Mouse (Mus musculus): ENCODE measurements at regions not wholly inside any gene's neighbourhood (a gene's known extent, or its start where the extent isn't known, plus 50 kb on each side); places are given as distances from the start of the nearest gene placed in this dataset.

- Histone ChIP-seq H3K27me3 (ENCODE audit: insufficient read depth, low read length) (no peaks in the 10 kb centered on the region), H3K27ac (peak overlapping the region; percentile 45; the same call in 1 of the 2 replicates), H3K36me3 (ENCODE audit: insufficient read depth, low read length) (no peaks in the 10 kb centered on the region), H3K4me2 (ENCODE audit: low read depth, low read length) (no peak overlapping the region), H3K4me3 (ENCODE audit: low read length) (no peak overlapping the region), H3K9ac (replicated peaks; ENCODE audit: low read length) (no peak overlapping the region), H3K4me1 (ENCODE audit: insufficient read depth, low read length) (0 out of 2 replicates have a peak, but pooled peaks cover 3% of the 10 kb centered on the region), H3K9me3 (ENCODE audit: low read length) (no peaks in the 10 kb centered on the region)
- DNase-seq (ENCODE audit: low spot score) = peak; percentile 64
- WGBS = 43% methylated on average over 12 of the region's 12 CpGs
- peak; percentile 76 for ATAC-seq
- no peak for TF ChIP-seq CTCF (IDR thresholded peaks at IDR 0.05; ENCODE audit: low read depth)
Observed at GRCm38 (mm10) chr14:100618793-100619655, 334.5 kb upstream of the Klf12 start.

- Histone ChIP-seq H3K27ac (no peak overlapping the region), H3K4me2 (ENCODE audit: low read depth, low read length) (no peak overlapping the region), H3K27me3 (ENCODE audit: insufficient read depth, low read length) (no peaks in the 10 kb centered on the region), H3K9ac (replicated peaks; ENCODE audit: low read length) (no peak overlapping the region), H3K36me3 (ENCODE audit: insufficient read depth, low read length) (no peaks in the 10 kb centered on the region), H3K9me3 (ENCODE audit: low read length) (no peaks in the 10 kb centered on the region), H3K4me3 (ENCODE audit: low read length) (no peak overlapping the region), H3K4me1 (ENCODE audit: insufficient read depth, low read length) (no peaks in the 10 kb centered on the region)
- no peak for ATAC-seq
- no peak for TF ChIP-seq CTCF (IDR thresholded peaks at IDR 0.05; ENCODE audit: low read depth)
- 85% methylated on average over 1 of the region's 1 CpGs for WGBS
- peak; percentile 66 for DNase-seq (ENCODE audit: low spot score)
Observed at GRCm38 (mm10) chr14:100610017-100610760, 325.7 kb upstream of the Klf12 start.

- no peaks in the 10 kb centered on the region for H3K9me3 ChIP-seq (ENCODE audit: low read length)
- no peaks in the 10 kb centered on the region for H3K27me3 ChIP-seq (ENCODE audit: insufficient read depth, low read length)
- H3K4me2 ChIP-seq (ENCODE audit: low read depth, low read length) = no peak overlapping the region
- DNase-seq (ENCODE audit: low spot score) = peak; percentile 78
- H3K4me1 ChIP-seq (ENCODE audit: insufficient read depth, low read length) = no peaks in the 10 kb centered on the region
- ATAC-seq = peak; percentile 35; the same call in 1 of the 2 replicates
- no peak overlapping the region for H3K4me3 ChIP-seq (ENCODE audit: low read length)
- H3K9ac ChIP-seq (replicated peaks; ENCODE audit: low read length) = no peak overlapping the region
- no peak for TF ChIP-seq CTCF (IDR thresholded peaks at IDR 0.05; ENCODE audit: low read depth)
- H3K27ac ChIP-seq = no peak overlapping the region
- 59% methylated on average over 4 of the region's 4 CpGs for WGBS
- H3K36me3 ChIP-seq (ENCODE audit: insufficient read depth, low read length) = no peaks in the 10 kb centered on the region
Observed at GRCm38 (mm10) chr14:100607109-100607508, 322.6 kb upstream of the Klf12 start.

- DNase-seq (ENCODE audit: low spot score) (peak; percentile 9), ATAC-seq (peak; percentile 70; the same call in 1 of the 2 replicates)
- no peak for TF ChIP-seq CTCF (IDR thresholded peaks at IDR 0.05; ENCODE audit: low read depth)
- H3K4me3 ChIP-seq (ENCODE audit: low read length) = no peak overlapping the region
- H3K4me2 ChIP-seq (ENCODE audit: low read depth, low read length) = no peak overlapping the region
- no peaks in the 10 kb centered on the region for H3K4me1 ChIP-seq (ENCODE audit: insufficient read depth, low read length)
- H3K27me3 ChIP-seq (ENCODE audit: insufficient read depth, low read length) = no peaks in the 10 kb centered on the region
- no peaks in the 10 kb centered on the region for H3K36me3 ChIP-seq (ENCODE audit: insufficient read depth, low read length)
- 42% methylated on average over 7 of the region's 7 CpGs for WGBS
- H3K27ac ChIP-seq = no peak overlapping the region
- H3K9me3 ChIP-seq (ENCODE audit: low read length) = no peaks in the 10 kb centered on the region
- H3K9ac ChIP-seq (replicated peaks; ENCODE audit: low read length) = no peak overlapping the region
Observed at GRCm38 (mm10) chr14:100600886-100601451, 316.5 kb upstream of the Klf12 start.

GRCm38 (mm10) chr14:100570026-100570425 is 285.5 kb upstream of the Klf12 start:
- Histone ChIP-seq H3K4me1 (ENCODE audit: insufficient read depth, low read length) (no peaks in the 10 kb centered on the region), H3K27ac (no peak overlapping the region), H3K27me3 (ENCODE audit: insufficient read depth, low read length) (no peaks in the 10 kb centered on the region), H3K9me3 (ENCODE audit: low read length) (no peaks in the 10 kb centered on the region), H3K36me3 (ENCODE audit: insufficient read depth, low read length) (no peaks in the 10 kb centered on the region), H3K9ac (replicated peaks; ENCODE audit: low read length) (no peak overlapping the region), H3K4me2 (ENCODE audit: low read depth, low read length) (no peak overlapping the region), H3K4me3 (ENCODE audit: low read length) (no peak overlapping the region)
- DNase-seq (ENCODE audit: low spot score) = no peak
- ATAC-seq = no peak
- no peak for TF ChIP-seq CTCF (IDR thresholded peaks at IDR 0.05; ENCODE audit: low read depth)

GRCm38 (mm10) chr14:100561884-100562283 is 277.4 kb upstream of the Klf12 start:
- no peak for ATAC-seq
- 87% methylated on average over 3 of the region's 3 CpGs for WGBS
- TF ChIP-seq CTCF (IDR thresholded peaks at IDR 0.05; ENCODE audit: low read depth) = no peak
- Histone ChIP-seq H3K4me1 (ENCODE audit: insufficient read depth, low read length) (0 out of 2 replicates have a peak, but pooled peaks cover 5% of the 10 kb centered on the region), H3K27ac (no peak overlapping the region), H3K9me3 (ENCODE audit: low read length) (no peaks in the 10 kb centered on the region), H3K27me3 (ENCODE audit: insufficient read depth, low read length) (no peaks in the 10 kb centered on the region), H3K4me2 (ENCODE audit: low read depth, low read length) (no peak overlapping the region), H3K4me3 (ENCODE audit: low read length) (no peak overlapping the region), H3K9ac (replicated peaks; ENCODE audit: low read length) (no peak overlapping the region), H3K36me3 (ENCODE audit: insufficient read depth, low read length) (no peaks in the 10 kb centered on the region)
- no peak for DNase-seq (ENCODE audit: low spot score)

Measured in hindbrain, postnatal 0 days (tissue).